19 mouse cellular contexts compared by ENCODE assay signal in genomic region chr19:31781077-31781476, GRCm38 (mm10). TPM values are rescaled to one million over a fixed set of nuclear protein-coding genes. Genes with fewer than 3 reads are reported as not detected.
DNase-seq lines count a peak whose midpoint lies in the region; ATAC-seq and TF ChIP-seq lines count a peak whose summit lies in the region.
"Had no signal": no experiment of that assay in that cellular context is flagged by ENCODE, and none has a peak within 500 bp of the region (broad histone marks: within the 10 kb centered on the region; RNA-seq: fewer than 3 reads in every experiment).

No protein-coding gene starts in this region.

- no peaks in the 10 kb centered on the region for H3K36me3 ChIP-seq in stomach, embryonic 14.5 days (ENCODE audit: control insufficient read depth, insufficient read depth, low read length)
- no peaks in the 10 kb centered on the region for H3K36me3 ChIP-seq in stomach, postnatal 0 days (ENCODE audit: control insufficient read depth, insufficient read depth, low read length)
- H3K36me3 ChIP-seq in liver, postnatal 0 days (replicated peaks; ENCODE audit: insufficient read depth, low read length): no peaks in the 10 kb centered on the region
- no peaks in the 10 kb centered on the region for H3K36me3 ChIP-seq in forebrain, embryonic 10.5 days (replicated peaks)
- H3K36me3 ChIP-seq: embryonic facial prominence, embryonic 10.5 days; limb, embryonic 12.5 days; lung, embryonic 15.5 days; neural tube, embryonic 12.5 days had no signal

- H3K27ac ChIP-seq in stomach, embryonic 14.5 days (ENCODE audit: low read length): no peak overlapping the region
- no peak overlapping the region for H3K27ac ChIP-seq in stomach, postnatal 0 days (replicated peaks)
- peak overlapping the region; percentile 51 for H3K27ac ChIP-seq in liver, postnatal 0 days (ENCODE audit: low read depth)
- H3K27ac ChIP-seq in forebrain, embryonic 10.5 days: no peak overlapping the region
- H3K27ac ChIP-seq: embryonic facial prominence, embryonic 10.5 days; hindbrain, embryonic 14.5 days; limb, embryonic 12.5 days; lung, embryonic 15.5 days; neural tube, embryonic 12.5 days had no signal

- peak; percentile 53; the same call in 1 of the 2 replicates for ATAC-seq in stomach, embryonic 14.5 days (ENCODE audit: insufficient number of reproducible peaks, insufficient read depth, low FRiP score, low read depth)
- no peak for ATAC-seq in stomach, postnatal 0 days (ENCODE audit: low FRiP score, low TSS enrichment)
- peak; percentile 14 to 46; a peak in 2 of 4 replicates for ATAC-seq in hematopoietic stem cell, adult 5-6 weeks (replicated peaks in 1 of 2; ENCODE audit: insufficient read depth in 1 of 2, low FRiP score in 2 of 2, low TSS enrichment in 1 of 2, low read depth in 1 of 2, poor library complexity in 2 of 2, severe bottlenecking in 2 of 2)
- peak; percentile 96 for ATAC-seq in liver, postnatal 0 days
- ATAC-seq: forebrain, embryonic 16.5 days had no signal

- H3K4me2 ChIP-seq in stomach, embryonic 14.5 days (replicated peaks; ENCODE audit: low read depth, low read length): no peak overlapping the region
- H3K4me2 ChIP-seq in stomach, postnatal 0 days (replicated peaks; ENCODE audit: low read depth): no peak overlapping the region
- H3K4me2 ChIP-seq in liver, postnatal 0 days (ENCODE audit: low read depth, low read length): no peak overlapping the region
- H3K4me2 ChIP-seq: hindbrain, embryonic 14.5 days; limb, embryonic 12.5 days; lung, embryonic 15.5 days; neural tube, embryonic 12.5 days had no signal

- DNase-seq in stomach, postnatal 0 days (ENCODE audit: low spot score): no peak
- peak; percentile 16 for DNase-seq in liver, postnatal 0 days
- no peak for DNase-seq in forebrain, embryonic 10.5 days (ENCODE audit: extremely low spot score, low spot score)
- DNase-seq in urinary bladder, adult 18-20 months (ENCODE audit: low spot score in 2 of 2): no peak
- DNase-seq in embryo, embryonic 10 days (ENCODE audit: low spot score): no peak
- DNase-seq: cerebellum, adult 11-12 months; cerebellum, postnatal 25 days; kidney, adult 11 months; kidney, postnatal 25 days; thymus, postnatal 4 days had no signal

- H3K9me3 ChIP-seq in stomach, embryonic 14.5 days (ENCODE audit: control insufficient read depth, low read depth, low read length): no peaks in the 10 kb centered on the region
- no peaks in the 10 kb centered on the region for H3K9me3 ChIP-seq in stomach, postnatal 0 days (ENCODE audit: control insufficient read depth, low read length)
- H3K9me3 ChIP-seq in liver, postnatal 0 days (ENCODE audit: low read length): no peaks in the 10 kb centered on the region
- H3K9me3 ChIP-seq in forebrain, embryonic 10.5 days: no peaks in the 10 kb centered on the region
- H3K9me3 ChIP-seq: embryonic facial prominence, embryonic 10.5 days; limb, embryonic 12.5 days; lung, embryonic 15.5 days; neural tube, embryonic 12.5 days had no signal

- 47% methylated on average over 2 of the region's 2 CpGs for WGBS in stomach, embryonic 14.5 days
- 45% methylated on average over 2 of the region's 2 CpGs for WGBS in stomach, postnatal 0 days
- 9% methylated on average over 2 of the region's 2 CpGs for WGBS in liver, postnatal 0 days (ENCODE audit: insufficient replicate concordance)
- 64% methylated on average over 2 of the region's 2 CpGs for WGBS in forebrain, embryonic 10.5 days

- no peak overlapping the region for H3K9ac ChIP-seq in stomach, embryonic 14.5 days (replicated peaks; ENCODE audit: low read depth, low read length)
- H3K9ac ChIP-seq in stomach, postnatal 0 days (ENCODE audit: low read length): no peak overlapping the region
- H3K9ac ChIP-seq in liver, postnatal 0 days (replicated peaks): no peak overlapping the region
- H3K9ac ChIP-seq: hindbrain, embryonic 14.5 days; limb, embryonic 12.5 days; lung, embryonic 15.5 days; neural tube, embryonic 12.5 days had no signal

- no peak for TF ChIP-seq CTCF in stomach, postnatal 0 days (IDR thresholded peaks at IDR 0.05; ENCODE audit: low read depth)
- TF ChIP-seq CTCF in liver, postnatal 0 days (IDR thresholded peaks at IDR 0.05; ENCODE audit: low read depth): no peak

- TF ChIP-seq EP300 in stomach, postnatal 0 days (optimal IDR thresholded peaks at IDR 0.05): no peak
- peak; percentile 99 for TF ChIP-seq EP300 in liver, postnatal 0 days (IDR thresholded peaks at IDR 0.05; ENCODE audit: low read depth)

- H3K4me1 ChIP-seq in stomach, embryonic 14.5 days (ENCODE audit: control insufficient read depth, insufficient read depth, low read length): no peaks in the 10 kb centered on the region
- H3K4me1 ChIP-seq in stomach, postnatal 0 days (replicated peaks; ENCODE audit: control insufficient read depth, insufficient read depth): no peaks in the 10 kb centered on the region
- H3K4me1 ChIP-seq in liver, postnatal 0 days (ENCODE audit: insufficient read depth): peaks cover 10% of the 10 kb centered on the region; the same call in 1 of the 2 replicates
- H3K4me1 ChIP-seq in forebrain, embryonic 10.5 days: no peaks in the 10 kb centered on the region
- H3K4me1 ChIP-seq: embryonic facial prominence, embryonic 10.5 days; limb, embryonic 12.5 days; lung, embryonic 15.5 days; neural tube, embryonic 12.5 days had no signal

- no peak overlapping the region for H3K4me3 ChIP-seq in stomach, embryonic 14.5 days (ENCODE audit: low read depth, low read length)
- H3K4me3 ChIP-seq in stomach, postnatal 0 days (ENCODE audit: low read depth, low read length): no peak overlapping the region
- no peak overlapping the region for H3K4me3 ChIP-seq in liver, postnatal 0 days (ENCODE audit: low read depth, low read length)
- no peak overlapping the region for H3K4me3 ChIP-seq in forebrain, embryonic 10.5 days
- H3K4me3 ChIP-seq: embryonic facial prominence, embryonic 10.5 days; erythroblast, embryonic 14.5 days; limb, embryonic 12.5 days; lung, embryonic 15.5 days; neural tube, embryonic 12.5 days had no signal

- no peaks in the 10 kb centered on the region for H3K27me3 ChIP-seq in stomach, embryonic 14.5 days (ENCODE audit: control insufficient read depth, insufficient read depth, low read length)
- H3K27me3 ChIP-seq in stomach, postnatal 0 days (ENCODE audit: control insufficient read depth, insufficient read depth, low read length): no peaks in the 10 kb centered on the region
- H3K27me3 ChIP-seq in liver, postnatal 0 days (ENCODE audit: insufficient read depth, low read length): no peaks in the 10 kb centered on the region
- H3K27me3 ChIP-seq in forebrain, embryonic 10.5 days (ENCODE audit: poor library complexity, severe bottlenecking): no peaks in the 10 kb centered on the region
- H3K27me3 ChIP-seq: limb, embryonic 12.5 days; lung, embryonic 15.5 days; neural tube, embryonic 12.5 days had no signal

RNA-seq across cellular contexts. Expression of gene Prkg1, which starts 16.2 kb away (rescaled TPM):
- polyA plus RNA-seq in stomach, embryonic 14.5 days (2014; fragmentation: Nextera tagmentation; extraction: Ambion mirVana): 19.8 and 21.1 TPM in 2 replicates
- 6.1 and 6.4 TPM in 2 replicates for polyA plus RNA-seq in stomach, postnatal 0 days (2015; fragmentation: Nextera tagmentation; extraction: Ambion mirVana)
- total RNA-seq in hematopoietic stem cell, adult 5-6 weeks (2017): 21.6 and 24.1 TPM in 2 replicates
- 0.69 and 0.74 TPM in 2 replicates for polyA plus RNA-seq in liver, postnatal 0 days (2015; fragmentation: Nextera tagmentation; extraction: Ambion mirVana)
- 3.5 and 3.9 TPM in 2 replicates for polyA plus RNA-seq in forebrain, embryonic 10.5 days (2016; fragmentation: Nextera tagmentation; extraction: Ambion mirVana)
- polyA plus RNA-seq: erythroblast, embryonic 14.5 days had no signal
